Mouse (Mus musculus): Measurements from ENCODE around the gene Irf3. TPM values are rescaled to one million over a fixed set of nuclear protein-coding genes. Genes with fewer than 3 reads are reported as not detected.
A peak's percentile ranks its signal among the peaks of the same experiment; 100 is the strongest.

The Irf3 gene
- polyA plus RNA-seq, 1 experiment from 2014 or later = 55.7 TPM

- WGBS = 54% methylated on average over 8 of the region's 8 CpGs
- no peak; the same call in 1 of the 2 replicates for ATAC-seq (ENCODE audit: low FRiP score, low TSS enrichment)
- no peak for DNase-seq (ENCODE audit: low spot score)
- Histone ChIP-seq H3K4me2 (replicated peaks; ENCODE audit: low read depth) (no peak overlapping the region), H3K9me3 (ENCODE audit: control insufficient read depth, low read length) (no peaks in the 10 kb centered on the region), H3K4me3 (ENCODE audit: low read depth, low read length) (no peak overlapping the region), H3K27ac (replicated peaks) (peak overlapping the region; percentile 69), H3K4me1 (replicated peaks; ENCODE audit: control insufficient read depth, insufficient read depth) (no peaks in the 10 kb centered on the region), H3K27me3 (ENCODE audit: control insufficient read depth, insufficient read depth, low read length) (no peaks in the 10 kb centered on the region), H3K36me3 (ENCODE audit: control insufficient read depth, insufficient read depth, low read length) (peaks cover 24% of the 10 kb centered on the region), H3K9ac (ENCODE audit: low read length) (no peak overlapping the region)
- TF ChIP-seq EP300 (optimal IDR thresholded peaks at IDR 0.05) (no peak), CTCF (IDR thresholded peaks at IDR 0.05; ENCODE audit: low read depth) (no peak)
These were observed 28.3 kb downstream of the Irf3 start for GRCm38 (mm10) chr7:45025601-45026220.

- no peaks in the 10 kb centered on the region for H3K4me1 ChIP-seq (replicated peaks; ENCODE audit: control insufficient read depth, insufficient read depth)
- TF ChIP-seq EP300 (optimal IDR thresholded peaks at IDR 0.05) (no peak), CTCF (IDR thresholded peaks at IDR 0.05; ENCODE audit: low read depth) (no peak)
- H3K36me3 ChIP-seq (ENCODE audit: control insufficient read depth, insufficient read depth, low read length) = peaks cover 29% of the 10 kb centered on the region
- peak overlapping the region; percentile 69 for H3K27ac ChIP-seq (replicated peaks)
- no peak overlapping the region for H3K4me3 ChIP-seq (ENCODE audit: low read depth, low read length)
- H3K9me3 ChIP-seq (ENCODE audit: control insufficient read depth, low read length) = no peaks in the 10 kb centered on the region
- H3K4me2 ChIP-seq (replicated peaks; ENCODE audit: low read depth) = no peak overlapping the region
- H3K27me3 ChIP-seq (ENCODE audit: control insufficient read depth, insufficient read depth, low read length) = no peaks in the 10 kb centered on the region
- no peak overlapping the region for H3K9ac ChIP-seq (ENCODE audit: low read length)
- 60% methylated on average over 2 of the region's 2 CpGs for WGBS
- DNase-seq (ENCODE audit: low spot score) (no peak), ATAC-seq (ENCODE audit: low FRiP score, low TSS enrichment) (no peak)
These were observed 28.8 kb downstream of the Irf3 start for GRCm38 (mm10) chr7:45026256-45026655.

- no peaks in the 10 kb centered on the region for H3K4me1 ChIP-seq (replicated peaks; ENCODE audit: control insufficient read depth, insufficient read depth)
- peaks cover 33% of the 10 kb centered on the region for H3K36me3 ChIP-seq (ENCODE audit: control insufficient read depth, insufficient read depth, low read length)
- H3K4me3 ChIP-seq (ENCODE audit: low read depth, low read length) = no peak overlapping the region
- H3K27me3 ChIP-seq (ENCODE audit: control insufficient read depth, insufficient read depth, low read length) = no peaks in the 10 kb centered on the region
- no peak overlapping the region for H3K4me2 ChIP-seq (replicated peaks; ENCODE audit: low read depth)
- no peak for ATAC-seq (ENCODE audit: low FRiP score, low TSS enrichment)
- TF ChIP-seq EP300 (optimal IDR thresholded peaks at IDR 0.05) = no peak
- TF ChIP-seq CTCF (IDR thresholded peaks at IDR 0.05; ENCODE audit: low read depth) = no peak
- no peak for DNase-seq (ENCODE audit: low spot score)
- no peak overlapping the region for H3K27ac ChIP-seq (replicated peaks)
- no peaks in the 10 kb centered on the region for H3K9me3 ChIP-seq (ENCODE audit: control insufficient read depth, low read length)
- 78% methylated on average over 9 of the region's 9 CpGs for WGBS
- no peak overlapping the region for H3K9ac ChIP-seq (ENCODE audit: low read length)
These were observed 30.3 kb downstream of the Irf3 start for GRCm38 (mm10) chr7:45027761-45028160.

GRCm38 (mm10) chr7:45028351-45028750, 30.9 kb downstream of the Irf3 start:
- Histone ChIP-seq H3K4me3 (ENCODE audit: low read depth, low read length) (no peak overlapping the region), H3K36me3 (ENCODE audit: control insufficient read depth, insufficient read depth, low read length) (peaks cover 38% of the 10 kb centered on the region), H3K9ac (ENCODE audit: low read length) (no peak overlapping the region), H3K4me1 (replicated peaks; ENCODE audit: control insufficient read depth, insufficient read depth) (no peaks in the 10 kb centered on the region), H3K4me2 (replicated peaks; ENCODE audit: low read depth) (no peak overlapping the region), H3K27ac (replicated peaks) (no peak overlapping the region), H3K27me3 (ENCODE audit: control insufficient read depth, insufficient read depth, low read length) (no peaks in the 10 kb centered on the region), H3K9me3 (ENCODE audit: control insufficient read depth, low read length) (no peaks in the 10 kb centered on the region)
- no peak for ATAC-seq (ENCODE audit: low FRiP score, low TSS enrichment)
- 84% methylated on average over 11 of the region's 11 CpGs for WGBS
- DNase-seq (ENCODE audit: low spot score) = no peak
- TF ChIP-seq EP300 (optimal IDR thresholded peaks at IDR 0.05) (no peak), CTCF (IDR thresholded peaks at IDR 0.05; ENCODE audit: low read depth) (no peak)

GRCm38 (mm10) chr7:45029995-45030394, 32.5 kb downstream of the Irf3 start:
- peak; percentile 12 for DNase-seq (ENCODE audit: low spot score)
- TF ChIP-seq CTCF (IDR thresholded peaks at IDR 0.05; ENCODE audit: low read depth) (no peak), EP300 (optimal IDR thresholded peaks at IDR 0.05) (no peak)
- H3K27me3 ChIP-seq (ENCODE audit: control insufficient read depth, insufficient read depth, low read length) = no peaks in the 10 kb centered on the region
- no peak for ATAC-seq (ENCODE audit: low FRiP score, low TSS enrichment)
- no peak overlapping the region for H3K4me3 ChIP-seq (ENCODE audit: low read depth, low read length)
- H3K36me3 ChIP-seq (ENCODE audit: control insufficient read depth, insufficient read depth, low read length) = peaks cover 54% of the 10 kb centered on the region
- no peak overlapping the region for H3K4me2 ChIP-seq (replicated peaks; ENCODE audit: low read depth)
- no peak overlapping the region for H3K9ac ChIP-seq (ENCODE audit: low read length)
- no peak overlapping the region for H3K27ac ChIP-seq (replicated peaks)
- 86% methylated on average over 6 of the region's 6 CpGs for WGBS
- H3K9me3 ChIP-seq (ENCODE audit: control insufficient read depth, low read length) = no peaks in the 10 kb centered on the region
- H3K4me1 ChIP-seq (replicated peaks; ENCODE audit: control insufficient read depth, insufficient read depth) = no peaks in the 10 kb centered on the region

- no peak overlapping the region for H3K4me2 ChIP-seq (replicated peaks; ENCODE audit: low read depth)
- no peak overlapping the region for H3K4me3 ChIP-seq (ENCODE audit: low read depth, low read length)
- H3K4me1 ChIP-seq (replicated peaks; ENCODE audit: control insufficient read depth, insufficient read depth) = no peaks in the 10 kb centered on the region
- TF ChIP-seq EP300 (optimal IDR thresholded peaks at IDR 0.05) (no peak), CTCF (IDR thresholded peaks at IDR 0.05; ENCODE audit: low read depth) (no peak)
- ATAC-seq (ENCODE audit: low FRiP score, low TSS enrichment) = no peak
- H3K9me3 ChIP-seq (ENCODE audit: control insufficient read depth, low read length) = no peaks in the 10 kb centered on the region
- H3K27ac ChIP-seq (replicated peaks) = no peak overlapping the region
- H3K36me3 ChIP-seq (ENCODE audit: control insufficient read depth, insufficient read depth, low read length) = peaks cover 61% of the 10 kb centered on the region
- WGBS = 95% methylated on average over 8 of the region's 8 CpGs
- no peak overlapping the region for H3K9ac ChIP-seq (ENCODE audit: low read length)
- no peaks in the 10 kb centered on the region for H3K27me3 ChIP-seq (ENCODE audit: control insufficient read depth, insufficient read depth, low read length)
- DNase-seq (ENCODE audit: low spot score) = no peak
These were observed 33.4 kb downstream of the Irf3 start for GRCm38 (mm10) chr7:45030857-45031256.

Measured in stomach, postnatal 0 days (tissue).